Mouse (Mus musculus) right cerebral cortex, adult 18-20 months (tissue): Measurements from ENCODE around the gene Dolpp1.

Experiments
- DNase-seq: peaks from one replicate; pipeline ENCODE4 v3.0.0; 2022; ENCODE audit warnings: mixed read lengths

Gene Dolpp1

DNA sequence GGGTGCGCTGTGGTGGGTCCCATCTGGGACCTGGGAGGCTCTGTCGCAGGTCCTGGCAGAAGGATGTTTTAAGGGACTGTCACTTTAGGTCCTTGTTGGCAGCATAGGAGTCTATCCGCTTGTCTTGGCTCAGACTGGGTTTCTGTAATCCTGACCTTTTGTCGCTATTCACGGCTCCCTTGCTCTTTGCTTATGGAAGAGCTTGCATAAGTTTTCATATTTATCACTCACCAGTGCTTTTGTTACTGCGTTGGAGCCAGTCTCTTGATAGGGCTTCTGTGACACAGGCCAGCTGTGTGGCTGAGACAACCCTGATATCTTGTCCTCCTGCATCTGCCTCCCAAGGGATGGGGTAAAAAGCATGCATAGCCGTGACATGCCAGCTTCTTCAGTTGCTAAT is 12.7 kb upstream of the Dolpp1 start:
- DNase-seq: no peak

DNA sequence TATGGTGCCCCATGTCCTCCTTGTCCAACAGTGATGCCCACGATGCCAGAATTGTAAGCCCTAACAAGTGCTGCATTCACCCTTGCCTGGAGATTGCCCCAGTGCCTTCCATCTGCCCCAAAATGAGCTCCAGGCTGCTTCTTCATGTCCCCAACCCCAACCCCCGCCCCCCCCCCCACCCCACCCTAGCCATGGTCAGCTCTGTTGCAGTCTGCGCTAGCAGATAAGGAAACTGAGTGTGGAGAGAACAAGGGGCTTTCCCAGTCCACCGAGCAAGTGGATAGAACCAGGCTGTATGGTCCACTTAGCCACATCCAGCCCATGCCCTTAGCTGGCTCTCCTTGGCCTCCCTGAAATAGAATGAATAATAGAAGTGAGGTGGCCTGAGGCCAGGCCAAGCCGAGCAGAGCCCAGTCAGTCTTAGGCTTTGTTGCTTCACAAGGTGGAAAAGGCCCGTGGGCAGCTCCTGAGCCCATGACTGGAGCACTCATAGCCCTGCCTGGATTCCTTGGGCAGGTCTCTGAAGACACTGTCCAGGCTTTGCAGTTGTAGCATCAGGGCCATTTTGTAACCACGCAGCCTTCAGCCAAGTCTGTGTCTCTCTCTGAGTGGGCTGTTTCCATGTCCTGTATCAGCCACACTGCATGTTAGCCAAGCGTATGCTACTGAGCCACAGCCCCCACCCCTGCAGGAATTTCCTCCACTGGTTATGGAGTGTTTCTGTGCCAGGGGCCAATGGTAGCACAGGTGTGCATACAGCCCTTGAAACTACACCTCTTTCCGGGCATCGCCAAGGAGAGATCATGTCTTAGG is 11.3 kb upstream of the Dolpp1 start:
- DNase-seq: no peak

DNA sequence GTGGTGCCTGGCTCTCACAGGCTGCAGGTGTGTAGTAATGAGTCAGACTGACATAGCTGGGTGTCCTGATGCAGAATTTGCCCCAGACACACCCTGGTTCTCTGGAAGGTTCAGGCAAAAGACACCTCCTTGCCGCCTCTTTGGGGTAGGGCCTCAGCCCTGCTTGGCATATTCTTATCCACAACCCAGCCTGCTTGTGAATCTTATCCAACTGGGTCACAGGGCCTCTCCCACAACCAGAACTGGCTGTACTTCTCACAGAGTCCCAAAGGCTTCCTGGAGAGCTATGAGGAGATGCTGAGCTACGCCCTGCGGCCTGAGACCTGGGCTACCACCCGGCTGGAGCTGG is 10.7 kb upstream of the Dolpp1 start:
- no peak for DNase-seq

DNA sequence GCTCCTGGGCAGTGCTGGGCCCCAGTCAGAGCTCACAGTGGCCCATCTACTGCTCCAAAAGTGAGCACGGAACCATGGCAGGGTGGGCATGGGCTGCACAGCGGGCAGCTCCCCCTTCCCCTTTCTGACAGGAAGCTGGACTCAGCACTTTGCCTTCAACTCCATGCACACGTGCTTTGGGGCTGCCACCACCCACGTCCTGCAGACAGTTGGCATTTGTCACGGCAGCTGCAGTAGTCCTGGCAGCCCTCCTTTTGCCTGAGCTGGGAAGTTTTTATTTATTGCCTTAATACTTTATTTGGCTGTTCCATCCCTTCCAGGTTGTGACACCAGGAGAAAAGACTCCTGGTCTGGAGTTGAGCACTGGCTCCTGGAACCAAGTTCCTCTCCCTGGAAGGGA is 7.2 kb upstream of the Dolpp1 start:
- no peak for DNase-seq

DNA sequence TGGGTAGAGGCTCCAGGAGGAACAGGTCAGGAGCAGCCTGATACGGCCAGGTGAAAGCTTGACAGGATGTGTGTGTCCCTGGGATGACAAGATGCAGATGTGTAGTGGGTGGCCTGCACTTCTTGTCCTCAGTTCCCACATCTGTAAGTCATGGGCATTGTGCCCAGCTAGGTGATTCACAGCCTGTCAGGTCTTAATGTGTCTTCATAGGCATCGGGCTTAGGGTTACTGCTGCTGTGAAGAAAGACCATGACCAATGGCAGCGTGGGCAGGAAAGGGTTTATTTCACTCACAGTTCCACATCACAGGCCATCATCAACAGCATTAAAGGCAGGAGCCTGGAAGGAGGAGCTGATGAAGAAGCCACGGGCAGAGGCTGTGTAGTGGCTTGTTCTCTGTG is 6.5 kb upstream of the Dolpp1 start:
- no peak for DNase-seq

DNA sequence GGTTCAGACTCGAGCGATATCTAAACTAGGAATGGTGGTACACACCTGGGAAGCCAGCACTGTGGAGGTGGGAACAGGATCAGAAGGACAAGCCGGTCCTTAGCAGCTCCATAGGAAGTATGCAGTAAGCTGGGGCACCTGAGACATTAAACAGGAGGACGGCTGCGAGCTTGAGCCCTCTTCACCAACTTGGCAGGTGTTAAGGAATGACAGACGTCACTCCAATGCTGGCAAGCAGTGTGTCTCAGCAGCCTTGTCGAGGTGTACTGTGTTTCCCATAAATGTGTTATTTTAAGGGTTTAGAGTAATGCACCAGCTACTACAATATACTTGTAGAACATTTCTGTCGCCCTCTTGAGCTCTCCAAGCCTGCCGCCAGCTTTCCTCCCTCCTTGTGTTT is 5.1 kb upstream of the Dolpp1 start:
- no peak for DNase-seq

DNA sequence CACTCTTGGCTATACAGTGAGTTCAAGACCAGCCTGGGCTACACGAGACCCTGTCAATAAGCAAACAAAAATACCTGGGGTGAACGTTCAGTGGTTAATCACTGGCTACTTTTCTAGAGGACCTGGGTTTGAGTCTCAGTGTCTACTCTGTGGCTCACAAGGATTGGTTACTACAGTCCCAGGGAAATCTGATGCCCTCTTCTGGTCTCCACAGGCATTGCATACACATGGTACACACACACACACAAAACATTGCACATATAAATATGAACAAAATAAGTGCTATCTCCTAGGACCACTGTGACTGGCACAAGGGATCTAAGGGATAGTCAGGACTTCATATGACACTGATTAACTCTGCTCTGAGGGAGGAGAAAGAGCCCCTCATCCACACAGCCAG is 3.1 kb upstream of the Dolpp1 start:
- no peak for DNase-seq

DNA sequence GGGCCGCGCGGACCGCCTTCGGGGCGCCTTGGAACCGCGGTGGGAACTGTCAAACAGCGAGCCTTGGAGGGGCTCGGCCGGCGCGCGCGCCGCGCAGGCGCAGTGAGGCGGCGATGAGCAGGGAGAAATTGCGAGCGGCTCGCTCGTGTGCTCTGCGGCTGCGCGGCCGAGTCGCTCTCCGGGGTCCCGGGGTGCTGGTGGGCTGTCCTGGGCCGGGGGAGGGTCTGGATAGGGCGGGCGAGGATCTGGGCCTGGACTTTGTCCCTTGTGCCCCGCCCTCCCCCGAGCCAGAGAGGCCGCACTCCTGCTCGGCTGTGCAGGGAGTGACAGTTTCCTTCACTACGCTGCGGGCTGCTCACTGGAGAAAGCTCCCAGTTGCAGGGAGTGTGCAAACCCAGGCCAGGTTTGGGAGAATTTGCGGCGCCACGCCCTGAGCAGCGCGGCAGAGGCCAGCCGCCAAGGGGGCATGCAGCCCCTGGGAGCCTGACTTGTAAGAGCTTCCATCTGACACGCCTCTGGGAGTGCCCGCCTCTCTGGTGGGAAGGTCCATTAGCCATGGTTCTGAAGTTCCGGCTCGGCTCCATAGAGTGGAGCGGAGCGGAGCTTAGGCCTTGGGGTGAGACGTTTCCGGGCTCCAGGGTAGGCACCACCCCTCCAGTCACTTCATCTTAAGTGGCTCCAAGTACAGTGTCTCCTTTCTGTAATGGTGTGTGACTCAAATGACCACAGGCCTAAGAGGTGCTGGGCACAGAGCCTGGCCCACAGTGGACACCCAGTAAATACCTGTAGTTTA is 719 bp downstream of the Dolpp1 start:
- DNase-seq: peak; percentile 60

DNA sequence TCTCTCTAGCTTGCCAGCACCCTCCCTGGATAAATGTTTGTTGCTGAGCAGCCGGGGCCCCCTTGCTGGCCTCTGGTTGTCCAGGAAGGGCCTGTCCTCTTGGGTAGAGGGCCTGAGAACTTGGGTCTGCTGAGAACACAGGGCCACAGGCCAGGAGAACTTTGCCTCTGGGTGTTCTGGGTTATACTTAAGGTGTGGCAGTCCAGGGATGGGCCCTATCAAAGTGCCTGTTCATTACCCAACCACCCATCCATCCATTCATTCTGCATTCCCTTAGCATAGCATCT is 1.3 kb downstream of the Dolpp1 start:
- no peak for DNase-seq

DNA sequence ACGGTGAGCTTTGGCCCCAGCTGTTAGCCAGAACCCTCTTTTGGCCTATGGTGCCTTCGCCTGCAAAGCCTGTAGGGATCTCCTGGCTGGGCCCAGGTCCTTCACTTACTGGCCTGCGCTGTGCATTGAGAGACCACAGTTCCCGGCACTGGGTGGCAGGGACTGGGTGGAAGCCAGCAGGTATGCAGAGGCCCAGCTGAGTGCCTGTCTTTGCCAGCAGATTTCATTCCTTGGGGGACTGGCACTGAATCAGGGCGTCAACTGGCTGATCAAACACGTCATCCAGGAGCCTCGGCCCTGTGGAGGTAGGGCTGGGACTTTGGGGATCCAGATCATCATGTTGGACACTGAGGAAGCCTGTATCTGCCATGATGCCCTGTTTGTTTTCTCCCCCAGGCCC is 3.7 kb downstream of the Dolpp1 start:
- no peak for DNase-seq

DNA sequence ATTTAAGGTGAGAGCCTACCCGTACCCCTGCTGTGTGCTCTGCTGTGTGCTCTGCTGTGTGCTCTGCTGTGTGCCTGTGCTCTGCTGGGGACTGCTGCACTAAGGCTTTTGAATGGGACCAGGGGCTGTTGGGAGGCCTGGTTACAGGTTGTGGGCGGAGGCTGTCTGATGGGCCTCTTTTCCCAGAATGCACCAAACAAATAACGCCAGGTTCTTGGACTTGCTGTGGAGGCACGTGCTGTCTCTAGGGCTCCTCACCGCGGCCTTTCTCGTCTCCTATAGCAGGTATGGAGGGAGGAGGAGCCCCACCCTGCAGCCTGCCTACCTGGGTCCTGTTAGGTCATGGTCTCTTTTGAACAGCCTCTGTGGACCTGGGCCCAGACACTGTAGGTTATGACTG is 4.2 kb downstream of the Dolpp1 start:
- no peak for DNase-seq

DNA sequence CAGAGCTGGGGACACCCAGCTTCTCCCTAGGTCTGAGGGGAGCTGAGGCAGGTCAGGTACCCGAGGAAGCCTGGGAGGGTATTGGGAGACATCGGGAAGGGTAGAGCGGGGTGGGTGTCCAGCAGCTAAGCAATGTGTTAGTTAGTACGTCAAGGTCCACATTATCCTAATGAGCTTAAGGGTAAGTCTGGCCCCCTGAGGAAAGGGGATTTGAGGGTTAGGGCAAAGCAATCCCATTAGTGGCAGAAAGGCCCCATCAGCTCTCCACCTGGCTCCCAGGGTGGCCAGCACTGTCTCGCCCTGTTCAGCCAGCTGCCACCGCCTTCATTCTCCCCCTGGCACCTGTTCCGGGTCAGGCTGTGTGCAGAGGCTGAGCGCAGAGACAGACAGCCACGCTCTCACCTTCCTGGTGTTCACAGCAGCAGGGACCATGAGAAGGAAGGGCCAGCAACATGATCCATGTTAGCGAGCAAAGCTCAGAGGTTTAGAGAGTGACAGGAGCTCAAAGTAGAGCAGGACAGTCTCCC is 6.0 kb downstream of the Dolpp1 start:
- DNase-seq: no peak

DNA sequence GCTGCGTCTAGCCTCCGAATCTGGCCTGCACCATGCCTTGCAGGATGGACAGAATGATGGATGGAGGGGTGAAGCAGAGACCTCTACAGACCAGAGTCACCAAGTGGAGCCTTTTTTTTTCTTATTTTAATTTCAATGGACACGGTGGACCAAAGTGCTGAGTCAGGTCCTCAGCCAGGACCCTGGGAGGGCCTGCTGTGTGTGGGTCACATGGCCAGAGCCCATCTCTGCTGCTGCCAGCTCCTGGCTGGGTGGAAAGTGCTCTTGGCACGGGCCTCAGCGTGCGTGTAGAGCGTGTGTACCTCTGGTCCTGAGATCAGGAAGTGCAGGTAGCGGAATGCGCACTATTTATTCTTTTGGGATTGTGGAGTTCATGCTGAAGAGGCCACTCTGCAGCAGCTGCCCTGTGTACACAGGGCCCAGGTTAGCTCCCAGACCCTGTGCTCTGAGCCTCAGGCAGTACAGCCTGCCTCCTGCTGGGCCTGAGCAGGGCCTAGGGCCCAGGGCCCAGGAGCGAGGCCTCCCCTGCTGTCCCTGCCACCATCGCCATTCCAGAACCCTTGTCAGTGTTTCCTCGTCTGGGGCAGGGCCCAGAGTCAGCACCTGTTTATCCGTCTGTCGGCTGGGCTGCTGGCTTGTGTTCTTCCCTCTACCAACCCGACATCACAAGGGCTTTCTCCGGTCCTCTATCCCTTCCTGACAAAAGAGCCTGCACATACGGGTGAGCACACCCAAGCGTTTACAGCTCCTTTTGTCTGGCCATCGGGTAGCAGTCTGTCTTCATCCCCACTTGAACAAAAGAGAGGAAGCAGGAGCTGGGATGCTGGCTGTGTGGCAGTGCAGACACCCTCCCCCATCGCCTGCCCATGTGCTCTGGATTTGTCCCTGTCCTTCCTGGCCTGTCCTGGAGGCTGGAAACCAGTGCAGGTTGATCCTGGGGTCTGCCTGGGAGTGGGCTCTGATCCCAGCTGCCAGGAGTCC is 7.4 kb downstream of the Dolpp1 start:
- no peak for DNase-seq

DNA sequence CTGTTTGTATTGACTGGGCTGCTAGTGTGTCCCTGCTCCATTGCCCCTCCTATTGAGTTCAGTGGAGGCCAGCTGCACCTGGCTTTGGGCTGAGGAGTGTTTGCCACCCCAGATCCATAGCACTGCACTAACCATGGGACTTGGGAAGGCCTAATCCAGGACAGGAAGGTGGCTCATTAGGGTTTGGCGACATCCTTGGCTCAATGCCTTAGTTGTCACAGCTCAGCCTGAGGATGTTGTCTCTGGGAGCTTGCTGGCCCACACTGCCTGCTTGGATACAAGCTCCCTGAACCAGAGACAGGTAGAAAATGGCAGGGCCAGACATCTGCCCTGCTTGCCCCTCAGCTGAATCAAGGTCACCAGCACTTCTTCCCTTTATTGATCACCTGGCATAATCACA is 9.5 kb downstream of the Dolpp1 start:
- DNase-seq: no peak

DNA sequence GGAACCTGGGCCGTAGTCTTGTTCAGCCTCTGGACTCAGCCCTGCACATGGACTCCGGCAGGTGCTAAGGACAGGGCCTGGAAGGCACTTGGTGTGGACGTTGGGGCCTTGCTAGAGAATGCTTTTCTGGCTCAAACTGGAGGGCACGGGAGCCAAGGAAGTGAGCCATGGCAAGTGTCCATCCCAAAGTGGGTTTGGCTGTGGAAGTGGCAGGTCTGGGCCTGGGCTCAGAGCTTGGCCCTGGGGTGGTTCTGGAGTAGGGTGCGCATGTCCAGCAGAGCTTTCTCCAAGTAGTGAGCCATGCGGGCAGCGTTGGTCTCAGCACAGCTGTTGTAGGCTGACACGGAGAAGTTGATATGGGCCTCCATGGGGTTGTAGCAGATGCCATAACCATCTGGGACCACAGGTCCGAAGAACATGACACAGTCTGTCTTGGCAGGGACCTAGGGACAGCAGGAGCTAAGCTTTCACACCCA is 10.3 kb downstream of the Dolpp1 start:
- DNase-seq: no peak

DNA sequence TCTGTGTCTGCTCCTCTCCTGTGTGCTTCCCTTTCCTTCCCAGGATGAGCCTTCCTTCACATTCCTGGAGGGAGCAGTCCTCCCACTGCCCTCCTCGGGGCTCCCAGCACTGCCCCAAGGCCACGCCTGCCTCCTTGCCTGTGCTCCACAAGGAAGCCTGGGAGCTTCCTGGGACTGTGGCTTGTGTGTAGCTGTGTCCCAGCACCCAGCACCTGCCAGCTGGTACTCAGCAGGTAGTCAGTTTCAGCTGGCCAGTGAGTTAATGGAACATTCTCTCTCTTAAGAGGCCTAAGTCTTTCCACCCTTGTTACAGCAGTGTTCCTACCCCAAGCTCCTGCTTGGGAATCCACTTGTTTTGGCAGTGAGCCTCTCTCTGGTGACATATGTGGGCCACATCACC is 10.8 kb downstream of the Dolpp1 start:
- no peak for DNase-seq

DNA sequence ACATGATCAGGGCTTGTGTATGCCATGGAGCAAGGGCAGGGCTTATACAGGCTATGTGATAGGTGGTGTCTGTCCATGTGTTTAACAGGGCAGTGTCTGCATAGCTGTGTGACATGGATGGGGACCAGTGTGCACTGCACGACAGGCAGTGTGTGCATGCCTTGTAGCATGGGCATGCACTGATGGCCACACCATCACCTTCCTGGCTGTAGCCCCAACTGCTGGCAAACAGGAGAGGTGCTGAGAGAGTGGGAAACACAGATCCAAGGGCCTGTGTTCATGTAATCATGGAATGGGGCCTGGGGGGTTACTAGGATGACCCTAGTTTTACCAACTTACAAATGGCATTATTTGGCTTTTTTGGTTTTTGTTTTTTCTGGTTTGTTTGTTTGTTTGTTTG is 11.8 kb downstream of the Dolpp1 start:
- no peak for DNase-seq

DNA sequence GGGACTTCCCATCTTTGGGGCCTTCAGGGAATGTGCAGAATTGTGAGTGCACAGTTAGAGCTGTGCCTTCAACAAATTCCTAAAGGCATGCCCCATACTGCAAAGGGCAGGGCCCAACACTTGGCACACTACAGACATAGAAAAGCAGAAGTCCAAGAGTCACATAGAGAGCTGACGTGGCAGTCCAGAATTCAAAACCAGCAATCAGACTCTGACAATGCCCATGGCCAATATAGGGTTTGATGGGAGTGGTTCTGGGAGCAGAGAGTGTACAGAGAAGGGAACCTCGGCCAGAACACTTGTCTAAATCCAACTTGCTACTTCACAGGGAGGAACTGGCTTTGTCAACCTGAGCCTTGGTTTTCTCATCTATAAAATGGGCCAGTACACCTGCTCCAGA is 15.2 kb downstream of the Dolpp1 start:
- DNase-seq: no peak

DNA sequence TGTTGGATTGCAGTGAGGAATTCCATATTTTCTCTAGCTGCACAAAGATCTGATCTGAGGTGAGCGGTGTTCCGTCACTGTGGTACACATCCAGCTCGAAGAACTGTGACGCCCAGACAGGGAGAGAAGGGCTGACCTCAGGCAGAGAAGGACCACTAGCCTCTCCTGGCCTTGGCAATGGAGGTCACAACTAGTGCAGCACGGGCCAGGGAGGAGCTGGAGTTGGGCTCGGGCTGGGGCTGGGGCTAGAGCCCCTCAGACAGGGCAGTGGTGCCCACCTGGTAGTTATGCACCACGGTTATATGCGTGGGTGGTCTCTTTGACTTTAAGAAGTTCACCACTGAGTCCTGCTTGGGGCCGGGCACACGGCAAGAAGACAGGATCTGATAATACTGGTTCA is 15.7 kb downstream of the Dolpp1 start:
- DNase-seq: no peak

DNA sequence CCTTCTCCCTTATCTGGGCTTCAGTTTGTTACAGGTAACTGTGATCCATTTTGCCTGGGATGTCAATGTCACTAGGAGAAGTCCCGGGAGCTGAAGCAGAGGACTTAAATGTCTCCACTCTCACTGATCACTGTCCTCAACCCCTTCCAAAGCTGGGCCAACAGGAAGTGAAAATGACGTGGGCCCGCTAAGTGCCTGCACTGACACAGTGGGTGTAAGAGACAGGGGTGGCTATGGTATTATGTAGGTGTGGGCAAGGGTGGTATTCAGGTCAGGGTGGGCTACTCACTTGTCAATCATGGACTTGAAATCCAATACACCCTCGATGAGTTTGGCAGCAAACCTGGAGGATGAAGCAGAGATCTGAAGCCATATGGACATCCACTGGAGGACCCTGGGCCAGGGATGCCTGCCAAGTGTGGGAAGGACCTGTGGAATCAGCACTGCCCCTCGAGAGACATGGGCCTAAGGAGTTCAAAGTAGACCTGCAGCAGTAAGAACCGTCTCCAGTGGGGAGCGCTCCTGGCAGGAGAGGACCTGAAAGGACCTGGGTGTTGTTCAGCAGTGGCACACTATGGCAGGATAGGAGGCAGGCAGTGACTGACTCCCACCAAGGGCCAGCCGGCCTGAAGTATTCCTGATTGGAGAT is 16.5 kb downstream of the Dolpp1 start:
- no peak for DNase-seq

DNA sequence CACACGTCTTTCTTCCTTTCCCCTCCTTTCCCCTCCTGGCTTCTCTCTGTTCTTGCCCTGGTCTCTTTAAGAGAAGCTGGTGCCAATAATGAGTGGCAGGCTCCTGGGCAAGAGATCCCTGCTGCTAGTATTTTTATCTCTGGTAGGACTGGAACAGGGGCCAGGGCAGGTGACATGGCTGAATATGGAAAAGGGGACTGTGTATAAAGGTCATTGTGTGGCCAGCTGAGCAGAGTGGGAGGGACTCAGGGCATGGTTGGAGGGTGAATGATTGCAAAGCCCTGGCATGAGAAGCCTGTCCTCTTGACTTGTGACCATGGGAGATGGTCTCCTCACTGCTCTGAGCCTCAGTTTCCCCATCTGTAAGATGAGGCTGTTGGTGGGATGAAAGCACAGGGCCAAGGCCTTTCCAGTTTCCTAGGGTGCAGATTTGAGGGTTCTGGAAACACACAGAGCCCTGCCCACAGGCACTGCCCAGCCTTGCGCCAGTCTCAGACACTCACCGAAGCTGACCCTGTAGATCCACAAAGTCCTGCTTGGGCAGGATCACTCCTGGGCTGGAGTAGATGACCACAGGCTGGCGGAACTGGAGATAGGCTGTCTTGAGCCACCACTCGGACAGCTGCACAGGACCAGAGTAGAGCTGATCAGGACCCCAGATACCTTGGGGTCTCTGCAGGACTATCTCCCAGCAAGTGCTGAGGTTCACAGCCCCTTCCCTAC is 17.6 kb downstream of the Dolpp1 start:
- DNase-seq: no peak
